Mouse (Mus musculus): ENCODE measurements at regions not wholly inside any gene's neighbourhood (a gene's known extent, or its start where the extent isn't known, plus 50 kb on each side); places are given as distances from the start of the nearest gene placed in this dataset.

GRCm38 (mm10) chr1:136781561-136782025 is 156.9 kb downstream of the Zfp281 start:
- no peak for DNase-seq (ENCODE audit: low spot score in 2 of 2)

- no peak for DNase-seq (ENCODE audit: low spot score in 2 of 2)
Measured at GRCm38 (mm10) chr1:136782261-136782660, 157.6 kb downstream of the Zfp281 start.

- no peak for DNase-seq (ENCODE audit: low spot score in 2 of 2)
Measured at GRCm38 (mm10) chr1:136784178-136784577, 159.5 kb downstream of the Zfp281 start.

- no peak for DNase-seq (ENCODE audit: low spot score in 2 of 2)
Measured at GRCm38 (mm10) chr1:136788979-136789513, 164.3 kb downstream of the Zfp281 start.

- no peak for DNase-seq (ENCODE audit: low spot score in 2 of 2)
Measured at GRCm38 (mm10) chr1:136791641-136792040, 166.9 kb downstream of the Zfp281 start.
